Mouse (Mus musculus): ENCODE data around the gene Cyp1a2. TPM values are rescaled to one million over a fixed set of nuclear protein-coding genes. Genes with fewer than 3 reads are reported as not detected.

The Cyp1a2 gene
- total RNA-seq, 4 experiments from 2014 or later = not detected

Other genes starting within 250 kb of the Cyp1a2 start
- gene Ppcdc, start 243.6 kb downstream of the Cyp1a2 start, total RNA-seq (2022) = 10 to 100 TPM in 2 of 4 experiments, 1 to 10 TPM in 2; 7.0 to 18.5 (median 9.7) TPM
- 1 to 10 TPM; 4.1 to 7.3 (median 6.5) TPM for gene Scamp5, start 215.6 kb downstream of the Cyp1a2 start, total RNA-seq (2022)
- gene Rpp25, start 179.7 kb downstream of the Cyp1a2 start, total RNA-seq (2022) = 1 to 10 TPM; 2.0 to 3.7 (median 2.0) TPM
- gene Cox5a, start 162.4 kb downstream of the Cyp1a2 start, total RNA-seq (2022) = 1,000 to 10,000 TPM; 2,249 to 2,640 (median 2,421) TPM
- gene Fam219b, start 146.2 kb downstream of the Cyp1a2 start, total RNA-seq (2022) = 10 to 100 TPM in 3 of 4 experiments, 1 to 10 TPM in 1; 9.5 to 11.6 (median 10.8) TPM
- 100 to 1,000 TPM; 127 to 162 (median 147) TPM for gene Mpi, start 130.9 kb downstream of the Cyp1a2 start, total RNA-seq (2022)
- gene Scamp2, start 122.8 kb downstream of the Cyp1a2 start, total RNA-seq (2022) = 10 to 100 TPM; 25.0 to 31.1 (median 25.3) TPM
- 10 to 100 TPM in 2 of 4 experiments, 1 to 10 TPM in 2; 6.9 to 11.9 (median 10.0) TPM for gene Ulk3, start 94.3 kb downstream of the Cyp1a2 start, total RNA-seq (2022)
- not detected for gene Cplx3, start 77.4 kb downstream of the Cyp1a2 start, total RNA-seq (2022)
- gene Lman1l, start 62.9 kb downstream of the Cyp1a2 start, total RNA-seq (2022) = under 1 TPM in 3 of 4 experiments, not detected in 1; 0.16 to 0.32 (median 0.22) TPM
- gene Csk, start 30.1 kb downstream of the Cyp1a2 start, total RNA-seq (2022) = 10 to 100 TPM; 18.9 to 32.0 (median 27.7) TPM
- gene Cyp1a1, start 4.2 kb upstream of the Cyp1a2 start, total RNA-seq (2022) = under 1 TPM in 2 of 4 experiments, not detected in 2; 0.14 to 0.69 TPM
- 1 to 10 TPM; 3.6 to 5.3 (median 4.5) TPM for gene Edc3, start 24.8 kb upstream of the Cyp1a2 start, total RNA-seq (2022)
- 10 to 100 TPM; 23.8 to 36.5 (median 29.3) TPM for gene Clk3, start 82.2 kb upstream of the Cyp1a2 start, total RNA-seq (2022)
- 1 to 10 TPM; 2.9 to 5.4 (median 3.4) TPM for gene Arid3b, start 153.1 kb upstream of the Cyp1a2 start, total RNA-seq (2022)
- gene Ubl7, start 227.3 kb upstream of the Cyp1a2 start, total RNA-seq (2022) = 10 to 100 TPM; 72.5 to 82.8 (median 80.1) TPM

Measured in heart, adult 8-10 months (tissue).